Mouse (Mus musculus): ENCODE measurements at regions not wholly inside any gene's neighbourhood (a gene's known extent, or its start where the extent isn't known, plus 50 kb on each side); places are given as distances from the start of the nearest gene placed in this dataset.

DNA sequence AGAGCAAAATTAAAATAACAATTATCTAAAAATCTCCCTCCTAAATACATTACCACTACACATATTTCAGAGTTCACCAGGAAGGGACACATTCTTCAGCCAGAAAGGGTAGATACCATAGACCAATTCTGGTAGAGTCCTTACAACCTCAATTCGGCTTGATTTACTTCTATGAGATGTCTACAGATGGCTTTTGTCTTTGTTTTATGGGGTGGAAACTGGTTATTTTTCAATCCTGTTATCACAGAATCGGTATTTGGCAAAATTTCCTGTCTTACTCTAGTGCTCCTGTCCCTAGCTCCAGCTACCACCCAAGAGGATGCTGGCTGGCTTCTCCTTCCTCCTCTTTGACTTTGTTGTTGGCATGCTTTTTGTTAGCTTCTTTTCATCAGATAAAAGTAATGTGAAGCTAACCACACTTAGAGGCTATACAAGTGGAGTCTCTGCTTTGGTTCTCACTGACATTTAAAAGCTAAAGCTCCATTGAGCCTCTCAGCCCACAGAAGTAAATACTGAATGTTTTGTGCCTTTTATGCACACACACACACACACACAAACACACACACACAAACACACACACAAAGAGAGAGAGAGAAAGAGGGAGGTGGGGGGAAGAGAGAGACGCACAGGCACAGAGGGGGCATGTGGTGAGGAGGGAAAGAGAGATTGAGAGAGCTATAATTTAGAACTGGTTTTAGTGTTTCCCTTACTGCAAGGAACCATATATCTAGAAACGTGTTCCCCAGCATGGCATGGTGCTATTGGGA, 109.1 kb downstream of the Gm815 start:
- TF ChIP-seq CTCF (IDR thresholded peaks at IDR 0.05; ENCODE audit: borderline replicate concordance, control insufficient read depth, extremely low read depth, insufficient read depth, low read length, poor library complexity) = no peak
- no peak for TF ChIP-seq POLR2A (IDR thresholded peaks at IDR 0.05; ENCODE audit: control insufficient read depth, extremely low read depth, insufficient read depth, low read length, poor library complexity)

Measured in thymus, adult 2 months (tissue).